Mouse (Mus musculus) heart, postnatal 25 days (tissue): ENCODE results near the gene Slc25a1. TPM values are rescaled to one million over a fixed set of nuclear protein-coding genes. Genes with fewer than 3 reads are reported as not detected.

Experiments used
- DNase-seq: peaks from one replicate; pipeline ENCODE4 v3.0.0; 2022; ENCODE audit warnings: low spot score
- intact Hi-C: fragments of 180-260 bp; cut with DNase I; formaldehyde crosslinking; loops from one replicate; pipeline ENCODE4 v1.15.1; 2025
- total RNA-seq, 2 experiments: library from RNA; stranded (reverse); gene quantifications; 2 replicates each; pipeline ENCODE4 v1.2.3; 2021

Slc25a1 gene
- total RNA-seq, 2 experiments from 2014 or later, result 7.1 to 14.8 TPM

- DNase-seq, result no peak
- intact Hi-C loops, result no loop called here
These were observed 51.9 kb downstream of the Slc25a1 start for GRCm38 (mm10) chr16:17876096-17876495.

Other genes with a start within 250 kb of the Slc25a1 start
- gene Med15, start 195.3 kb downstream of the Slc25a1 start, total RNA-seq, result 10 to 100 TPM; 24.5 to 26.6 TPM
- 10 to 100 TPM; 16.1 to 16.7 TPM for gene Klhl22, start 168.6 kb downstream of the Slc25a1 start, total RNA-seq
- 1 to 10 TPM; 5.1 to 5.6 TPM for gene Scarf2, start 130.9 kb downstream of the Slc25a1 start, total RNA-seq
- gene B830017H08Rik, start 95.1 kb downstream of the Slc25a1 start, total RNA-seq, result not detected
- 1 to 10 TPM; 1.8 to 2.5 TPM for gene Car15, start 89.9 kb downstream of the Slc25a1 start, total RNA-seq
- under 1 TPM; 0.17 to 0.68 TPM for gene Gm20518, start 36.5 kb downstream of the Slc25a1 start, total RNA-seq
- under 1 TPM; 0.05 to 0.11 TPM for gene Tssk1, start 34.0 kb downstream of the Slc25a1 start, total RNA-seq
- gene Dgcr2, start 29.7 kb downstream of the Slc25a1 start, total RNA-seq, result 10 to 100 TPM; 46.5 to 49.5 TPM
- not detected for gene Tssk2, start 29.6 kb downstream of the Slc25a1 start, total RNA-seq
- 1 to 10 TPM; 8.7 to 9.3 TPM for gene Ess2, start 16.9 kb downstream of the Slc25a1 start, total RNA-seq
- not detected for gene Gsc2, start 13.2 kb downstream of the Slc25a1 start, total RNA-seq
- not detected for gene Vpreb2, start 52.2 kb upstream of the Slc25a1 start, total RNA-seq
- gene Dgcr6, start 124.6 kb upstream of the Slc25a1 start, total RNA-seq, result 10 to 100 TPM; 39.6 to 44.8 TPM
- gene Prodh, start 162.0 kb upstream of the Slc25a1 start, total RNA-seq, result 10 to 100 TPM; 21.9 to 25.9 TPM
- 1 to 10 TPM; 9.1 to 9.9 TPM for gene Rtn4r, start 199.4 kb upstream of the Slc25a1 start, total RNA-seq